Mouse (Mus musculus): ENCODE data around the gene Zbtb9.
"Not testable (repeated sequence)": the region's sequence is repeated elsewhere in the genome, so short reads cannot be mapped to it uniquely, and the experiment has no call there.

Gene Zbtb9

GRCm38 (mm10) chr17:26972703-26973574 lies at the start of gene Zbtb9:
Gene Zbtb9 (plus strand): TSS chr17:26973167.
- DNase-seq = peak; percentile 97

- not testable (repeated sequence) for DNase-seq
Observed at GRCm38 (mm10) chr17:26925414-26925813, 47.6 kb upstream of the Zbtb9 start.

GRCm38 (mm10) chr17:26931795-26932194 lies 41.2 kb upstream of the Zbtb9 start:
- DNase-seq = peak; percentile 68

- peak; percentile 93 for DNase-seq
Observed at GRCm38 (mm10) chr17:26932839-26933398, 40.0 kb upstream of the Zbtb9 start, which contains the start of gene Phf1. Gene Phf1 (plus strand): TSS chr17:26933052.

GRCm38 (mm10) chr17:26933419-26933818 lies 39.5 kb upstream of the Zbtb9 start:
- DNase-seq = no peak

- DNase-seq = no peak
Observed at GRCm38 (mm10) chr17:26933885-26934827, 38.8 kb upstream of the Zbtb9 start.

GRCm38 (mm10) chr17:26935027-26935426 lies 37.9 kb upstream of the Zbtb9 start:
- no peak for DNase-seq

- DNase-seq = no peak
Observed at GRCm38 (mm10) chr17:26936453-26936852, 36.5 kb upstream of the Zbtb9 start.

- DNase-seq = no peak
Observed at GRCm38 (mm10) chr17:26936921-26937695, 35.9 kb upstream of the Zbtb9 start.

- no peak for DNase-seq
Observed at GRCm38 (mm10) chr17:26937883-26938695, 34.9 kb upstream of the Zbtb9 start.

- DNase-seq = no peak
Observed at GRCm38 (mm10) chr17:26938731-26939130, 34.2 kb upstream of the Zbtb9 start.

- peak; percentile 100 for DNase-seq
Observed at GRCm38 (mm10) chr17:26939178-26939972, 33.6 kb upstream of the Zbtb9 start, which contains the start of gene Cuta. Gene Cuta (minus strand): TSS chr17:26939569.

- no peak for DNase-seq
Observed at GRCm38 (mm10) chr17:26939973-26940300, 33.0 kb upstream of the Zbtb9 start.

GRCm38 (mm10) chr17:26941031-26941789 lies 31.8 kb upstream of the Zbtb9 start, which contains the start of gene Syngap1:
Gene Syngap1 (plus strand): TSS chr17:26941253.
- DNase-seq = peak; percentile 68

- peak; percentile 56 for DNase-seq
Observed at GRCm38 (mm10) chr17:26941841-26942570, 31.0 kb upstream of the Zbtb9 start.

GRCm38 (mm10) chr17:26945824-26946495 lies 27.0 kb upstream of the Zbtb9 start:
- no peak for DNase-seq

- DNase-seq = peak; percentile 77
Observed at GRCm38 (mm10) chr17:26946567-26946966, 26.4 kb upstream of the Zbtb9 start.
